Mouse (Mus musculus) thymus, adult 2 months (tissue): ENCODE data around the gene Fbln1. TPM values are rescaled to one million over a fixed set of nuclear protein-coding genes. Genes with fewer than 3 reads are reported as not detected.

Experiments used
- DNase-seq: peaks from one replicate; pipeline ENCODE4 v3.0.0; 2021
- H3K27ac ChIP-seq: fragments of 200-500 bp; 2 replicates; pipeline ENCODE4 v1.5.1; 2012; ENCODE audit warnings: low read length, control low read depth; ENCODE audit not compliant: control insufficient read depth, insufficient read depth
- H3K27me3 ChIP-seq: fragments of 200-500 bp; 2 replicates; pipeline ENCODE4 v1.6.1; 2012; ENCODE audit warnings: mild to moderate bottlenecking, low read length, moderate library complexity, mixed read lengths; ENCODE audit not compliant: control insufficient read depth, insufficient read depth
- H3K36me3 ChIP-seq: fragments of 200-500 bp; 2 replicates; pipeline ENCODE4 v1.6.1; 2012; ENCODE audit warnings: mild to moderate bottlenecking, low read length, moderate library complexity; ENCODE audit not compliant: control insufficient read depth, insufficient read depth
- H3K4me1 ChIP-seq: fragments of 200-500 bp; replicated peaks from 2 replicates; pipeline ENCODE4 v1.6.1; 2012; ENCODE audit warnings: low read length; ENCODE audit not compliant: control insufficient read depth, insufficient read depth
- H3K4me3 ChIP-seq: fragments of 200-500 bp; 2 replicates; pipeline ENCODE4 v1.5.1; 2012; ENCODE audit warnings: mild to moderate bottlenecking, low read length, control low read depth, moderate library complexity; ENCODE audit not compliant: control insufficient read depth, insufficient read depth
- CTCF ChIP-seq: fragments of 200-500 bp; IDR thresholded peaks from 2 replicates; pipeline ENCODE4 v1.5.1; 2012; ENCODE audit warnings: mild to moderate bottlenecking, control low read depth, low read length, moderate library complexity, borderline replicate concordance; ENCODE audit not compliant: control insufficient read depth, poor library complexity, insufficient read depth; ENCODE audit errors: extremely low read depth
- POLR2A ChIP-seq: fragments of 200-500 bp; IDR thresholded peaks from 2 replicates; pipeline ENCODE4 v1.6.1; 2012; ENCODE audit warnings: mild to moderate bottlenecking, low read length, control low read depth, moderate library complexity; ENCODE audit not compliant: control insufficient read depth, poor library complexity, insufficient read depth; ENCODE audit errors: extremely low read depth
- WGBS: fragments of 180-500 bp; shearing (Covaris S2); methylation state at CpG from one replicate; pipeline ENCODE4 v1.1.7; 2018; 5-methylcytosine and 5-hydroxymethylcytosine counted together
- polyA plus RNA-seq: library from polyadenylated mRNA; depleted of rRNA; stranded (reverse); fragments of >200 nt; gene quantifications from 2 replicates; pipeline ENCODE4 v1.2.3, GENCODE M21; 2012

The Fbln1 gene
- polyA plus RNA-seq, 1 experiment: 46.8 TPM

DNA sequence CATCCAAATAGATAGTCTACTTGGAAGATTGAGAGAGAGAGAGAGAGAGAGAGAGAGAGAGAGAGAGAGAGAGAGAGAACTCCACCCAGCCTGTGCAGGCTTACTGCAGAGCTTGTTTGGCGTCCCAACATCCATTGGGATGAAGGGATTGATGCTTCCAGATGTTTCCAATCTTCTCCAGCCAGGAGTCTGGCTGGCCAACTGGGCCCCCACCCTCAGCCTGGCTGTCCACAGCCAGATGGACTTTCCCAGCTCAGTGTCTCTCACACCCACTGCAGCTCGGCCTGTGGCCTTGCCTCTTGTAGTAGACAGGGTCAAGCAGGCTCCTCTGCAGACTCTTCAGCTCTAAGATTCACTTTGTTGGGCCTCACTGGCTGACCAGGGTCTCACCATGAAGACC lies 33.7 kb upstream of the Fbln1 start:
- WGBS: 90% methylated on average over 2 of the region's 2 CpGs
- Histone ChIP-seq H3K4me3 (no peak overlapping the region), H3K36me3 (no peaks in the 10 kb centered on the region), H3K27me3 (no peaks in the 10 kb centered on the region), H3K4me1 (no peaks in the 10 kb centered on the region), H3K27ac (no peak overlapping the region)
- no peak for TF ChIP-seq CTCF
- TF ChIP-seq POLR2A: no peak
- DNase-seq: no peak

DNA sequence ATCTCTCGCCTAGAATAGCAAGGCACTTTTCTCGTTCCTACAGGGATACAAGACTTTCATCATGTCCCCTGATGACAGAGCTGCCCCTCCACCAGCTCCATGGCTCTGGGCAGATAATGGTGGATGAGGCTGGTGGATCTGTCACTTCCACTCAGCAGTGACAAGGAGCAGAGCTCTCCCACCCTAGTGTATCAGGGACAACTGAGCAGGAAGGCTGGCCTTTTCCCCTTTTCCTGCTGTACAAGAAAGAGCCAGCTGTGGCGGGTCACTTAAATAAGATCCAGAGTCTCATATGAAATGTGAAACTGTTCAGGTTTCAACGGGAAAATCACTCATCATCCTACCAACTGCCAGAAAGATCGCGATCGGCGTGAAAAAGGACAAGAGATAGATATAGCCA lies 32.3 kb upstream of the Fbln1 start:
- Histone ChIP-seq H3K27me3 (no peaks in the 10 kb centered on the region), H3K36me3 (no peaks in the 10 kb centered on the region), H3K27ac (no peak overlapping the region), H3K4me3 (no peak overlapping the region), H3K4me1 (no peaks in the 10 kb centered on the region)
- no peak for DNase-seq
- TF ChIP-seq POLR2A: no peak
- TF ChIP-seq CTCF: no peak
- 91% methylated on average over 8 of the region's 8 CpGs for WGBS

DNA sequence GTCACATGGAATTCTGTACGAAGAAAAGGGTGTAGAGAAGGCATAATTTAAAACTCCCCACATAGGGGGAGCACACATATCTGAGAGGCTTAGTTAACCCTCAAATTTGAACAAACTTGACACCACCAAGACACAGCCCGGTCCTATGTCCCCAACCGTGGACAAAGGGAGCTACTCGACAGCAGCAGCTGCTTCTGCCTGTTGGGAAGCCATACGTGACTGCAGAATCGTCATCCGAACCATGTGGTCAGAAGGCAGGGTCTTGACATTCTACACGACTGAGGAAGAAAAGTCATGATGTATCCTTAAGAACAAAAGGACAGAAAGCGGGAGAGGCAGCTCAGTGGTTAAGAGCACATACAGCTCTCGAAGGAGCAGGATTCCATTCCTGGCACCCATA lies 31.7 kb upstream of the Fbln1 start:
- no peak overlapping the region for H3K27ac ChIP-seq
- WGBS: 87% methylated on average over 10 of the region's 10 CpGs
- TF ChIP-seq CTCF (no peak), POLR2A (no peak)

DNA sequence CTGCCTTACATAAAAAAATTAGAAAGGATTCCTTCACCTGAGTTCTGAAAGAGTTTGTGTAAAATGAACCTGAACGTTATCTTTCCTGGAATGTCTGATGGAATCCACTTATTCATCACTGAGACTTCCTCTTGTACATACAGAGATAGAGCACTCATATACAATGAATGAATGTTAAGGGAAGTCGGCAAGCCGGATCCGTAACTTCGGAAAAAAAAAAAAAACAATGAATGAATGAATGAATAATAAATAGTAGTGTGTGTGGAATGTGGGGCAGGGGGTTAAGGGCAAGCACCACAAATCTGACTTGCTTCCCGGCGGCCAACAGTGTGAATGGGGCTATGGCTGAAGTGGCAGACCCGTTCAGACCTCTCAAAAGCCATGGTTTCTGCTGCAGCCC lies 28.2 kb upstream of the Fbln1 start:
- H3K36me3 ChIP-seq: no peaks in the 10 kb centered on the region
- TF ChIP-seq POLR2A: no peak
- no peak for TF ChIP-seq CTCF
- no peak overlapping the region for H3K27ac ChIP-seq
- H3K4me1 ChIP-seq: 0 out of 2 replicates have a peak, but pooled peaks cover 4% of the 10 kb centered on the region
- DNase-seq: peak; percentile 5
- no peak overlapping the region for H3K4me3 ChIP-seq
- 83% methylated on average over 8 of the region's 8 CpGs for WGBS
- H3K27me3 ChIP-seq: no peaks in the 10 kb centered on the region

More for the DNA sequence above, 31.7 kb upstream of the Fbln1 start:
- H3K4me3 ChIP-seq: no peak overlapping the region
- H3K27me3 ChIP-seq: no peaks in the 10 kb centered on the region
- DNase-seq: no peak
- H3K36me3 ChIP-seq: no peaks in the 10 kb centered on the region
- H3K4me1 ChIP-seq: no peaks in the 10 kb centered on the region

DNA sequence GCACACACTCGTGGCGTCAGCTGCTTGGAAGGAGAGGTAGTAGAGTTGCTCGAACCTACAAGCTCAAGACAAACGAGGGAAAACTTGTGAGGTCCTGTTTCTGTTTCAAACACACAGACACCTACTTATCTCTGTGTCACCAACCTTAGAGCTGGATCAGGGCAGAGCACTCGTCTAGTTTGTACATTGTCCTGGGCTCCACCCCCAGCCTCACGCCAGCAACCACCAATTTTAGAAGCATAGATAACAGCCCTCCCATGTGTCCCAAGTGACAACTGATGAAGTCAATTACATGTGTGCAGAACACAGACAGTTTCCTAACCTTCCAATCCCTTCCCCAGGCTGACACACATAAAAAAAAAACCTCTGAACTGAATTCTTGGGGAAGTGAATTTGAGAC lies 27.6 kb upstream of the Fbln1 start:
- TF ChIP-seq POLR2A: no peak
- no peak for TF ChIP-seq CTCF
- Histone ChIP-seq H3K27ac (no peak overlapping the region), H3K27me3 (no peaks in the 10 kb centered on the region), H3K4me1 (0 out of 2 replicates have a peak, but pooled peaks cover 4% of the 10 kb centered on the region), H3K4me3 (no peak overlapping the region), H3K36me3 (no peaks in the 10 kb centered on the region)
- WGBS: 84% methylated on average over 6 of the region's 6 CpGs
- DNase-seq: no peak

DNA sequence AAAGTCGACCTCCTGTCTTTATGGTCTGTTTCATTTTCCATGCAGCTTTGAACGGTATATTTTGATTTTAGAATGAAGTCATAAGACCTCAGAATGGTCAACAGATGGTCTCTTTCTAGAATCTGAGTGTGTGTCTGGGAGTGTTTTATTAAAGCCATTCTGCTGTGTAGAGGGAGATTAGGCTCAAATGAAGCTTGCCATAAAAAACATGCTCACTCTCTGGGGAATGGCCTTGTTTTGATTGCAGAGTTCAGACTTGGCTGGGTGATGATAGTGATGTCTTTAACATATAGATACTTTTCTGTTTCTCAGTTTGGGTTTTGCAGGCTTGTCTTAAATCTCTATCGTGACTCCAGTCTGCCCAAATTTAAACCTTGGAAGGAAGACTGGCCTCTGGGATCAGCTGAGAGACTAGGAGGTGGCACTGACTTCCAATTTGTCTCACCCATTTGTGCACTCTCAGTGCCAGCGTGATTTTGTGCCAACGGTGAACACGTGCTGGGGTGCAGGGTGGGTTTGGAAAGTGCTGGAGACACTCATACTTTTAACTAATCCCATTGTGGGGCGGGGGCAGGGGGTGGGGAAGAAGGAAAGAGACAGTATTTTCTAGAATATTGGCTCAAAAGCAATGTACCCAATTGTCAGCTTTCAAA lies 26.1 kb upstream of the Fbln1 start:
- H3K4me3 ChIP-seq: no peak overlapping the region
- H3K36me3 ChIP-seq: no peaks in the 10 kb centered on the region
- WGBS: 90% methylated on average over 7 of the region's 7 CpGs
- H3K27me3 ChIP-seq: no peaks in the 10 kb centered on the region
- 0 out of 2 replicates have a peak, but pooled peaks cover 4% of the 10 kb centered on the region for H3K4me1 ChIP-seq
- no peak overlapping the region for H3K27ac ChIP-seq
- DNase-seq: no peak
- TF ChIP-seq POLR2A: no peak
- TF ChIP-seq CTCF: no peak

DNA sequence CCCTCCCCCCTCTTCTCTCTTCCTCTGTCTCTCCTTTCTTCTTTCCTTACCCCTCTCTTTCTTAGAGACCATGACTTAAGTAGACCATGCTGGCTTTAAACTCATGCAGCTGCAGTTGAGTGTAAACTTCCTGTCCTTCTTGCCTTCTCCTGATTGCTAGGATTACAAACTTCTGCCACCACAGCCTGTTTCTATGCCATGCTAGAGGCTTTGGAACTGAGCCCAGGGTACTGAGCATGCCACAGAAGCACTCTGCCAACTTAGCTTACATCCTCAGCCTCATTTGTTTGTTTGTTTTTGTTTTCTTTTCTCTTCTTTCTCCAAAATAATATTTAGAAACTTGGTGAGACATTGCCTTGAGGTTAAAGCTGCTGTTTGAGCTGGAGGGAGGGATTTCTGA lies 25.4 kb upstream of the Fbln1 start:
- H3K4me3 ChIP-seq: no peak overlapping the region
- no peak for TF ChIP-seq CTCF
- no peak for TF ChIP-seq POLR2A
- no peaks in the 10 kb centered on the region for H3K27me3 ChIP-seq
- H3K27ac ChIP-seq: no peak overlapping the region
- H3K4me1 ChIP-seq: 0 out of 2 replicates have a peak, but pooled peaks cover 4% of the 10 kb centered on the region
- no peaks in the 10 kb centered on the region for H3K36me3 ChIP-seq
- DNase-seq: no peak
